Mouse (Mus musculus) myocyte (in vitro differentiated cells): ENCODE measurements around the gene Tpcn2. TPM values are rescaled to one million over a fixed set of nuclear protein-coding genes. Genes with fewer than 3 reads are reported as not detected.

Experiments used
- H3K27me3 ChIP-seq: one replicate; pipeline ENCODE4 v1.6.1; 2011; ENCODE audit not compliant: control insufficient read depth, insufficient read depth, insufficient read length
- H3K36me3 ChIP-seq: one replicate; pipeline ENCODE4 v1.6.1; 2011; ENCODE audit not compliant: control insufficient read depth, insufficient read depth
- H3K4me2 ChIP-seq: one replicate; pipeline ENCODE4 v1.6.1; 2011; ENCODE audit warnings: low read depth, control low read depth
- H3K4me3 ChIP-seq: one replicate; pipeline ENCODE4 v1.5.1; 2011; ENCODE audit warnings: mild to moderate bottlenecking, control low read depth, moderate library complexity
- H3K79me2 ChIP-seq: one replicate; pipeline ENCODE4 v1.6.1; 2011; ENCODE audit not compliant: control insufficient read depth, insufficient read depth
- H3ac ChIP-seq: one replicate; pipeline ENCODE4 v1.6.1; 2011; ENCODE audit not compliant: control insufficient read depth, insufficient read length
- CEBPB ChIP-seq: IDR thresholded peaks from 2 replicates; pipeline ENCODE4 v1.6.1; 2011; ENCODE audit warnings: mild to moderate bottlenecking, moderate library complexity; ENCODE audit not compliant: poor library complexity, insufficient read depth, severe bottlenecking
- E2F4 ChIP-seq: IDR thresholded peaks from one replicate; pipeline ENCODE4 v1.6.1; 2011; ENCODE audit warnings: mild to moderate bottlenecking, control low read depth, moderate library complexity; ENCODE audit not compliant: insufficient read depth
- MAX ChIP-seq: IDR thresholded peaks from one replicate; pipeline ENCODE4 v1.6.1; 2011; ENCODE audit warnings: low read depth, mild to moderate bottlenecking, control low read depth
- MYOD1 ChIP-seq, 3 experiments: IDR thresholded peaks; one replicate each; pipeline ENCODE4 v1.6.1; 2011; ENCODE audit warnings: control low read depth in 2 of 3, low read depth in 2 of 3, mild to moderate bottlenecking in 2 of 3, moderate library complexity in 1 of 3; ENCODE audit not compliant: insufficient read length in 2 of 3, control insufficient read depth in 1 of 3
- MYOG ChIP-seq, 3 experiments: IDR thresholded peaks; one replicate each; pipeline ENCODE4 v1.6.1; 2011; ENCODE audit warnings: control low read depth in 2 of 3, low read depth in 2 of 3, mild to moderate bottlenecking in 2 of 3; ENCODE audit not compliant: insufficient read length in 2 of 3, control insufficient read depth in 1 of 3, insufficient read depth in 1 of 3
- POLR2A ChIP-seq: IDR thresholded peaks from one replicate; pipeline ENCODE4 v1.6.1; 2011; ENCODE audit warnings: low read depth, mild to moderate bottlenecking, control low read depth, moderate library complexity; ENCODE audit not compliant: insufficient read length
- POLR2AphosphoS2 ChIP-seq: IDR thresholded peaks from one replicate; pipeline ENCODE4 v1.6.1; 2011; ENCODE audit warnings: low read depth, control low read depth; ENCODE audit not compliant: insufficient read length
- REST ChIP-seq: IDR thresholded peaks from one replicate; pipeline ENCODE4 v1.6.1; 2011; ENCODE audit warnings: mild to moderate bottlenecking, control low read depth, moderate library complexity; ENCODE audit not compliant: insufficient read depth, insufficient read length
- SRF ChIP-seq: IDR thresholded peaks from one replicate; pipeline ENCODE4 v1.6.1; 2011; ENCODE audit warnings: low read depth; ENCODE audit not compliant: control insufficient read depth, insufficient read length
- TCF12 ChIP-seq: IDR thresholded peaks from one replicate; pipeline ENCODE4 v1.6.1; 2011; ENCODE audit warnings: mild to moderate bottlenecking, control low read depth; ENCODE audit not compliant: poor library complexity, insufficient read depth, severe bottlenecking
- TCF3 ChIP-seq: IDR thresholded peaks from one replicate; pipeline ENCODE4 v1.6.1; 2011; ENCODE audit warnings: low read depth, control low read depth; ENCODE audit not compliant: insufficient read length
- USF1 ChIP-seq: IDR thresholded peaks from one replicate; pipeline ENCODE4 v1.6.1; 2011; ENCODE audit warnings: low read depth, mild to moderate bottlenecking, control low read depth, moderate library complexity
- polyA plus RNA-seq: library from polyadenylated mRNA; unstranded; fragments of >200 nt; fragmentation: generic; extraction: Trizol; gene quantifications from one replicate; pipeline ENCODE4 v1.2.1, GENCODE M21; 2012; ENCODE audit warnings: missing spikeins

Gene Tpcn2
- polyA plus RNA-seq, result 4.4 TPM

- peaks cover 7% of the 10 kb centered on the region for H3K79me2 ChIP-seq
- H3ac ChIP-seq, result no peak within 1 kb of the TSS
- no peaks in the 10 kb centered on the region for H3K36me3 ChIP-seq
- H3K4me2 ChIP-seq, result peak within 1 kb of the TSS; percentile 98
- no peak for TF ChIP-seq TCF12
- no peak for TF ChIP-seq USF1
- no peak for TF ChIP-seq MYOD1 (IDR thresholded peaks at IDR 0.05; ENCODE audit: control insufficient read depth in 1 of 3, insufficient read length in 2 of 3, low read depth in 2 of 3)
- TF ChIP-seq POLR2A, result peak; percentile 81
- TF ChIP-seq POLR2AphosphoS2, result peak; percentile 56
- TF ChIP-seq CEBPB, result no peak
- no peak for TF ChIP-seq MYOG (IDR thresholded peaks at IDR 0.05; ENCODE audit: control insufficient read depth in 1 of 3, insufficient read depth in 1 of 3, insufficient read length in 2 of 3, low read depth in 2 of 3)
- no peak for TF ChIP-seq SRF
- TF ChIP-seq REST, result no peak
- no peak for TF ChIP-seq MAX
- TF ChIP-seq TCF3, result no peak
- no peak for TF ChIP-seq E2F4
- H3K27me3 ChIP-seq, result no peaks in the 10 kb centered on the region
- H3K4me3 ChIP-seq, result peak within 1 kb of the TSS; percentile 43
These were observed at the start of gene Tpcn2 for GRCm38 (mm10) chr7:145283487-145284187. Gene Tpcn2, minus strand, starts transcription at chr7:145284011.

GRCm38 (mm10) chr7:145332376-145333041 is 48.7 kb upstream of the Tpcn2 start:
- H3ac ChIP-seq, result no peak overlapping the region
- H3K36me3 ChIP-seq, result no peaks in the 10 kb centered on the region
- H3K79me2 ChIP-seq, result no peaks in the 10 kb centered on the region
- H3K4me2 ChIP-seq, result no peak overlapping the region
- no peaks in the 10 kb centered on the region for H3K27me3 ChIP-seq
- H3K4me3 ChIP-seq, result no peak overlapping the region
- no peak for TF ChIP-seq MYOG (IDR thresholded peaks at IDR 0.05; ENCODE audit: control insufficient read depth in 1 of 3, insufficient read depth in 1 of 3, insufficient read length in 2 of 3, low read depth in 2 of 3)
- TF ChIP-seq MYOD1 (IDR thresholded peaks at IDR 0.05; ENCODE audit: control insufficient read depth in 1 of 3, insufficient read length in 2 of 3, low read depth in 2 of 3), result no peak
- TF ChIP-seq USF1, result no peak
- no peak for TF ChIP-seq SRF
- no peak for TF ChIP-seq TCF3
- TF ChIP-seq POLR2AphosphoS2, result no peak
- no peak for TF ChIP-seq POLR2A
- TF ChIP-seq E2F4, result no peak
- TF ChIP-seq MAX, result no peak
- no peak for TF ChIP-seq REST
- TF ChIP-seq CEBPB, result no peak
- no peak for TF ChIP-seq TCF12

GRCm38 (mm10) chr7:145330641-145331040 is 46.8 kb upstream of the Tpcn2 start:
- Histone ChIP-seq H3ac (no peak overlapping the region), H3K27me3 (no peaks in the 10 kb centered on the region), H3K36me3 (no peaks in the 10 kb centered on the region), H3K4me2 (no peak overlapping the region), H3K4me3 (no peak overlapping the region), H3K79me2 (no peaks in the 10 kb centered on the region)
- TF ChIP-seq POLR2AphosphoS2, result no peak
- no peak for TF ChIP-seq MYOD1 (IDR thresholded peaks at IDR 0.05; ENCODE audit: control insufficient read depth in 1 of 3, insufficient read length in 2 of 3, low read depth in 2 of 3)
- no peak for TF ChIP-seq TCF12
- no peak for TF ChIP-seq CEBPB
- TF ChIP-seq SRF, result no peak
- no peak for TF ChIP-seq POLR2A
- no peak for TF ChIP-seq MYOG (IDR thresholded peaks at IDR 0.05; ENCODE audit: control insufficient read depth in 1 of 3, insufficient read depth in 1 of 3, insufficient read length in 2 of 3, low read depth in 2 of 3)
- no peak for TF ChIP-seq TCF3
- TF ChIP-seq MAX, result no peak
- TF ChIP-seq E2F4, result no peak
- TF ChIP-seq REST, result no peak

- TF ChIP-seq E2F4 (no peak), TCF3 (no peak), SRF (no peak), USF1 (no peak), MAX (no peak), CEBPB (no peak), TCF12 (no peak), REST (no peak)
- Histone ChIP-seq H3K27me3 (no peaks in the 10 kb centered on the region), H3K4me3 (no peak overlapping the region), H3K36me3 (no peaks in the 10 kb centered on the region), H3ac (no peak overlapping the region), H3K79me2 (no peaks in the 10 kb centered on the region), H3K4me2 (peak overlapping the region; percentile 32)
These were observed 46.2 kb upstream of the Tpcn2 start for GRCm38 (mm10) chr7:145329982-145330381.
